Mouse (Mus musculus): ENCODE results near the gene Timm50. TPM values are rescaled to one million over a fixed set of nuclear protein-coding genes. Genes with fewer than 3 reads are reported as not detected.
A peak's percentile ranks its signal among the peaks of the same experiment; 100 is the strongest.

Timm50 gene
- total and polyA plus RNA-seq, 3 experiments, result 86.3 to 145 (median 126) TPM

GRCm38 (mm10) chr7:28350155-28350883, 38.4 kb upstream of the Timm50 start, which contains the start of gene Rps16 (continued):
- TF ChIP-seq JUN (IDR thresholded peaks at IDR 0.05; ENCODE audit: insufficient read depth, low read depth, low read length) (no peak), PAX5 (IDR thresholded peaks at IDR 0.05; ENCODE audit: low read length) (no peak), POLR2AphosphoS2 (IDR thresholded peaks at IDR 0.05; ENCODE audit: low read depth, low read length) (peak; percentile 80; the same call in 1 of the 2 replicates), ETS1 (conservative IDR thresholded peaks at IDR 0.05; ENCODE audit: low read depth, low read length) (peak; percentile 26; the same call in 1 of the 2 replicates), MAX (IDR thresholded peaks at IDR 0.05; ENCODE audit: low read length) (peak; percentile 69; the same call in 1 of the 2 replicates), KAT2A (IDR thresholded peaks at IDR 0.05; ENCODE audit: insufficient replicate concordance, low read length) (peak; percentile 89; the same call in 1 of the 2 replicates), USF1 (IDR thresholded peaks at IDR 0.05; ENCODE audit: low read depth, low read length) (no peak), GABPA (IDR thresholded peaks at IDR 0.05; ENCODE audit: insufficient replicate concordance, low read depth, low read length) (peak; percentile 36; the same call in 1 of the 2 replicates), NRF1 (IDR thresholded peaks at IDR 0.05; ENCODE audit: low read depth, low read length) (peak; percentile 90)

- Histone ChIP-seq H3K4me2 (ENCODE audit: insufficient read depth, low read depth, poor library complexity, severe bottlenecking) (no peak overlapping the region), H3K9ac (ENCODE audit: insufficient read depth, low read depth) (no peak overlapping the region), H3K4me3 (replicated peaks in 1 of 3; ENCODE audit: low read depth in 2 of 3, low read length in 2 of 3, poor library complexity in 1 of 3) (no peak overlapping the region), H3K4me1 (ENCODE audit: control insufficient read depth in 1 of 2, insufficient read depth in 2 of 2) (peaks cover 12 to 30% of the 10 kb centered on the region in 2 experiments), H3K36me3 (replicated peaks in 1 of 2; ENCODE audit: control insufficient read depth in 1 of 2, insufficient read depth in 1 of 2, low read length in 1 of 2) (peaks cover 20 to 21% of the 10 kb centered on the region in 2 experiments), H3K9me3 (replicated peaks; ENCODE audit: low read length) (no peaks in the 10 kb centered on the region), H3K27ac (ENCODE audit: insufficient read depth, low read depth) (no peak overlapping the region), H3K27me3 (replicated peaks) (no peaks in the 10 kb centered on the region), H3K79me2 (replicated peaks; ENCODE audit: control insufficient read depth, extremely low read depth, insufficient read depth, poor library complexity, severe bottlenecking) (peaks cover 17% of the 10 kb centered on the region)
- no peak for DNase-seq (ENCODE audit: extremely low read depth)
- dilution Hi-C loops (cut with MboI; ENCODE audit: extremely low pct_ligation_motif_present, extremely low pct_unique_long_range_greater_than_20kb, low sequenced_read_pairs) (no loop called here), in situ Hi-C loops (cut with MboI; ENCODE audit: low pct_ligation_motif_present, low pct_unique_long_range_greater_than_20kb, low sequenced_read_pairs) (no loop called here)
- TF ChIP-seq RCOR1 (conservative IDR thresholded peaks at IDR 0.05; ENCODE audit: low read depth, low read length) (no peak), CHD1 (IDR thresholded peaks at IDR 0.05; ENCODE audit: low read depth, low read length) (no peak), CHD2 (IDR thresholded peaks at IDR 0.05; ENCODE audit: low read length) (no peak), POLR2A (IDR thresholded peaks at IDR 0.05; ENCODE audit: low read depth, low read length) (no peak), PAX5 (IDR thresholded peaks at IDR 0.05; ENCODE audit: low read length) (no peak), MYC (IDR thresholded peaks at IDR 0.05; ENCODE audit: low read depth, low read length) (no peak), KAT2A (IDR thresholded peaks at IDR 0.05; ENCODE audit: insufficient replicate concordance, low read length) (no peak), RAD21 (IDR thresholded peaks at IDR 0.05; ENCODE audit: low read depth, low read length) (peak; percentile 46), ZKSCAN1 (IDR thresholded peaks at IDR 0.05; ENCODE audit: borderline replicate concordance, low read depth, low read length) (no peak), TBP (conservative IDR thresholded peaks at IDR 0.05; ENCODE audit: low read depth, low read length) (no peak), CTCF (conservative IDR thresholded peaks at IDR 0.05 in 1 of 2, IDR thresholded peaks at IDR 0.05 in 1 of 2; ENCODE audit: low read depth in 2 of 2, low read length in 2 of 2) (peak in 1 of 2 experiments; percentile 50; a peak in 2 of 4 replicates), TCF12 (IDR thresholded peaks at IDR 0.05; ENCODE audit: low read depth, low read length) (no peak), ETS1 (conservative IDR thresholded peaks at IDR 0.05; ENCODE audit: low read depth, low read length) (no peak)
Measured at GRCm38 (mm10) chr7:28348601-28349000, 36.7 kb upstream of the Timm50 start.

All from CH12.LX (cell line).